Mouse (Mus musculus): ENCODE data around the gene Cdh1.

GRCm38 (mm10) chr8:106704199-106704900, 101.2 kb downstream of the Cdh1 start:
- no peak for TF ChIP-seq GATA1 (IDR thresholded peaks at IDR 0.05; ENCODE audit: borderline replicate concordance, low read length)
- TF ChIP-seq FLI1 (IDR thresholded peaks at IDR 0.05; ENCODE audit: low read length) = no peak
